Mouse (Mus musculus): Measurements from ENCODE around the gene Cd3g.

The Cd3g gene

DNA sequence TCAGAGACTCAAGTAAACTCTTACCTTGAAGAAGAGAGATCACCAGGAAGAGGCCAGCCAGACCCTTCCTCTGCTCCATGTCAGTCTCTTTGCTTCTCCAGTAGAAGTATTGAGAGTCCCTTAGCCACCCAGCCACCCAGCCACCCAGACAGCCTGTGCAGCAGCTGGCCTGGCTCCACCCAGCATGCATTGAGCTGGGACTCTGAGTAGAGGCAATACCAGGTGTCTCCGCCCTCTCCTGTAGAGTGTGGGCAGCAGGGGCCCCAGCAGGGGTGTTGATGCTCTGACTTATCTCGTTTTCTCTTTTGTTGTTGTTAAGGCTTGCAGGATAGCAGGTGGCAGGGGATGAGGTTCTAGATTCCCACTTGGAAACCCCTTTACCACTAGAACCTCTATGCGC is at the start of gene Cd3g:
Gene Cd3g, minus strand, starts transcription at position 190 of the 400 bp plus-strand sequence.
- no peak for DNase-seq (ENCODE audit: low read depth)

DNA sequence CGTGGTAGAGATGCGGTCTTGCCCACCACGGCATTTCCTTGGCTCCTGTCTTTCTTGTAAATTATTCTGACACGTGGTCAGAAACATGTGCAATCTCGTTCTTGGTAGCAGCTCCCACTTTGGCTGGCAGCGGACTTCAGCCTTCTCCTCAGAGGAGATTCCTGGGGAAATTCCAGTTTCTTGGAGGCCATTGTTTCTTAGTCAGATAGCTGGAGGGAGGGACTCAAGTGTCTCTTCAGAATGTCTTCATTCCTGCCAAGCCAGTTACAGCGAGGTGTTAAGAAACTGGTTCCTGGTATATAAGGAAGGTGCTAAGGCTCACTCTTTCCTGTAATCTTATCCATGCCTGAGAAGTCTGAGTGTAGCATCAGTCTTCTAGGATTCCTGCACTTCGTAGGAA is 47.1 kb upstream of the Cd3g start:
- DNase-seq (ENCODE audit: low read depth) = no peak

DNA sequence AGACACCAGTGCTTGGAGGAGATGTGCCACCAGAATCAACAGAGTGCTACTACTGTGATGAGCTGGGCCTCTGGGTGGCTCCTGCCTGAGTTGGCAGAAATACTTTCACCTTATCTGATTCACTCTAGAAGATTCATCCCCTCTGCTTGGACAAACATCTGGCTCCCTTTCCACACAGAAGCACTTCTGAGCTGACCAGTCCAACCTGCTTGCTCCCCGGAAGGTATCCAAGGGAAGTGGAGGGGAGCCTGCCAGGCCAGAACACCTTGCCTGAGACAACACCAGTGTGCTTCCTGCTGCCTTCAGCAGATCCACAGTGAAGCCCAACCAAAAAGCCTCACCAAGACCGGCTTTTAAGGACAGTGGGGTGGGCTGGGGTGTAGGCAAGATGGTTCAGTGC is 44.0 kb upstream of the Cd3g start:
- DNase-seq (ENCODE audit: low read depth) = no peak

DNA sequence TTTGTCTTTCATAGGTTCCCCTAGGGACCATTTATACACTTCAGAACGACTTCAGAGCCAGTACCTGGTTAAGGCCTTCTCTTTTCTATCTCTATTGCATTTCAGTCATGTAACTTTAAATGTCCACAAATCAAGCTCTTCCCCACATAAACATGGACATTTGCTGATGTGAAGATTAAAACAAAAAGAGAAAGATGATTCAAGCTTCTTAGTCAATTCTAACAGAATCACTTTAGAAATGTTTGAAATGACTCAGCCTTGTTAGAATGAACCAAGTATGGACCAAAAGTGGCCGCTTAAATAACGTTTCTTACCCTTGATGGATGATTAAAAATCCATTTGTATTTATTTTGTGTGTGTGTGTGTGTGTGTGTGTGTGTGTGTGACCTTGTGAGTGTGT is 43.4 kb upstream of the Cd3g start:
- DNase-seq (ENCODE audit: low read depth) = no peak

DNA sequence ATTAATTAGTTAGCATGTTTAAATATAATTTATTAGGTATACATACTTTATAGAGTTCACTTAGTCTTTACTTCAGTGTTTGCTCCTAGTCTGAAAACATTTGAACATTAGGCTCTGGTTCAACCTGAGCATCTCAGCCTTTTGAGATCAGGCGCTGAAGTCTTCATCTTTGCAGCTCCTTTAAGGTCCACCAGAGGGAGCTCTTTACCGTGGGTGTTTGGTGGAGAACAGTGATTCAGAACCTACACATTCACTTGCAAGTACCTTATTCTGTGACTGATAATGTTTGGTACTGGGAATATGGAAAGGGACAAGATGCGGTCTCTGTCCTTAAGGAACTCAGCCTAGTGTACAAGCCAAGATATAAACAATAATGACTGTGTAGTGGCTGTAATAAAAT is 42.6 kb upstream of the Cd3g start:
- peak; percentile 28 for DNase-seq (ENCODE audit: low read depth)

DNA sequence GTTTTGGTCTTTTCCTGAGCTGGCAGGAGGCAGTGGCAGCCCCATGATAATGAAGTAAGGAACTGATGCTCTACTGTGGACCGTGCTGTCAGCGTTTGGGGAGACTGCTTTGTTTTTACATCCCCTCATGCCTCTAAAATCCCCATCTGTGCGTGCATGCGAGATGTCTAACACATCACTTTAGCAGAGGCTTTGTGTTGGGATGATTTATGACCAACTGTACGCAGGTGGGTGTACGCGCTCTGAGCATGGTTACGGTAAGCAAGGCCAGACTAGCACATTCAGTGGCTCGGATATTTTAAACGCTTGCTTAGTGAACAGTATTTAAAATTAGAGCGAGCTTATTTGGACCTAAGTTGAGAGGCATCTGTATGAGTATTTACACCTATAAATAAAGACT is 37.8 kb upstream of the Cd3g start:
- no peak for DNase-seq (ENCODE audit: low read depth)

DNA sequence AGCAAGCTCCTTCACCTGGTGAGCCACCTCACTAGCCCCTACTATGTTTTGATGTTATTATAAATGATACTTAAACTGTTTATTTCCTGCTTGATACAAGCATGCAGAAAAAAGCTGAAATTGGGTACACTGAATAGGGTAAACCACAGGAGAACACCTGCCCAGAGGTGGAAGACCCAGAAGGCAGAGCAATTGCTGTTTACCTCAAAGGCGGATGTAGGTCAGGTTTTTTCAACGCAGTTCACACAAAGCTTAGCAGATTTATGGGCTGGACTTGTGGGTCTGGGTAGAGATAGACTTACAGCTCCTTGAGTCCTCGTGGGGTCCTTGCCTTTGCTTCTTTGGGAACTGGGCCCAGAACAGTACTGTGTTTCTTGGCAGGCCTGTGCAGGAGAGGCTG is 35.6 kb upstream of the Cd3g start:
- DNase-seq (ENCODE audit: low read depth) = no peak

DNA sequence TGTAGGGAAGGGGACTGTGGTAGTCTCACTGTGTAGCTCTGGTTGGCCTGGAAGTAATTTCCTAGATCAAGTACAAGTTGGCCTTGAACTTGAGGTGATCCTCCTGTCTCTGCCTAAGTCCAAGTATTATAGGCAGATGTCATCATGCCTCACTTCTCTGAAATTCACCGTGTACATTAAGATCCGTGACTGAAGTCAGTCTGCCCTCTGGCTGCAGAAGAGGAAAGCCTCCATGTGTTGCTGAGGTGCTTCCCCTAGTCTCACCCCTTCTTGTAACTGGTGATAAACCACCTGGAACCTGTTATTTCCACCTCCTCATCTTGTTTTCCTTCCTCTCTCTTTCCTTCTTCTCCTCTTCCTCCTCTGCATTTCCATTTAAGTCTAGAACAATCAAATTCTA is 34.6 kb upstream of the Cd3g start:
- no peak for DNase-seq (ENCODE audit: low read depth)

DNA sequence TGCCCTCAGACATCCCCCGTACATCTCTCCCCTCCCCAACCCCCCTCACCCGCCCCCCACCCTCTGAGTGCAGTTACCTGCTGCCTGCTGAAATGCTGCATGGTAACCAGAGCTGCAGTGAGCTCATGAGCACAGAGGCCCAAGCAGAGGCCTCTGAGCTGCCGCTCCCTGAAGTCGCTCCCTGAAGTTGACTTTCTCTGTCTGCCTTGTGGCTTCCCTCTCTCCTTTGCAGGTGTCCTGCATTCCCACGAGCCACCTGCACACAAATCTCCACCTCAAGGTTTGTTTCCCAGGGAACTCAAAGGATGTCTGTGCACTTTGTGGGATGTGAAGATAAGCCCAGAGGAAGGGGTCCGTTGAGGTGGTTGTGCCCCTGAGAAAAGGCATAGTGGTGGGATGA is 31.1 kb upstream of the Cd3g start:
- no peak for DNase-seq (ENCODE audit: low read depth)

DNA sequence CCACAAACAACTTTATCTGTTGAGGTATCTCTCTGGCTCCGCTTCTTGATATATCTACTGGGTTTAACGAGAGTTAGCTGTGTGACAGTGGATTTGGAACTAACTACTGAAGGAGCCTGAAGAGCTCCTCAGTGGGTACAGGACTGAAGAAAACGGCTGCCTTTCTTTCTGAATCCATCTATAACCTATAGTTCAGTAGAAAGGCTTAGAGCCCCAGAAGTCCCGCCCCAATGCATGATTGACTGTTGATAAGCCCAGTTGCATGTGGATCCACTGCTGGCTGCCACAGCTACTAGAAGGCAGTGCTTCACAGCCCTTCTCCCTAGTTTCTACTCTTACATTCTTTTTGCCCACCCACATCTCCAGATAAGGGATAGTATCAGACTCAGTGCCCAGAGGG is 30.2 kb upstream of the Cd3g start:
- no peak for DNase-seq (ENCODE audit: low read depth)

DNA sequence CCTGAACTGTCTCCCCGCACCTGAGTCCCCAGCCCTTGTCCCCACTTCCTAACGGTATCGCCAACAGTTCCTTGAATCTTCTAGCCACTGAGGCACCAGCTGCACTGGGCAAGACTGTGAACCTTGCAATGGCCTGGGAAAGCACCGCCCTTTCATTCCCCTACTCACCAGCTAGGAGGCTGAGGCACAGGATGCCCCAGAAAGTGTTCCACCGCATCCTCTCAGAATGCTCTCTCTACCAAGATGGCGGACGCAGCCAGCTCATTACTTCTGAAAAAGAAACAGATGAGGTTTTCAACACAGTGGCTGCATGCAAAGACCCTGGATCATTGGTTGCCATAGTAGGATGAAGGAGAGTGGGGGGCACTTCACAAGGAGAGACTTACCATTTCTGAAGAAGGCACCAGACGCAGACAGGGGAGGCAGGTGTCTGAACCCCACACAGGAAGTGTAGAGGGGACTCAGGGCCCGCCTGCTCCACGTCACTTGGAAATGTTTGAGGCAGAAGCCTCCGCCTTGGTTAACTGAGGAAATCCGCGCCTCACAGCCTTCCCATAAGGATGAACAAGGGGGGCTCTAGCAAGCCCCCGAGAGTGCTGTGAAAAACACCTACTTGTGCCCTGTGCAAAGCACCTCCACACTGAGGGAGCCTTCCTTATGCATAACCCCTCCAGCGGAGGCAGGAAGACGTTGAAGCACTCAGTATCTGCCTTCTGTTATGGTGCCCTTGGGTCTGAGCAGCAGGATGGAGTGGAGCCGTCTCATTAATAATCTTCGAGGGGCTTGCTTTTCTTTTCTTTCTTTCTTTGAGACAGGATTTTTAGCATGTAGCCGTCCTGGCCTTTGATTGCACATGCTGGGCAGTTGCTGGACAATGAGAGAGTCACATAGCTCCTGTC is 29.2 kb upstream of the Cd3g start, which contains the start of gene Cd3e:
Gene Cd3e, minus strand, starts transcription at position 448 of the 899 bp plus-strand sequence.
- no peak for DNase-seq (ENCODE audit: low read depth)

DNA sequence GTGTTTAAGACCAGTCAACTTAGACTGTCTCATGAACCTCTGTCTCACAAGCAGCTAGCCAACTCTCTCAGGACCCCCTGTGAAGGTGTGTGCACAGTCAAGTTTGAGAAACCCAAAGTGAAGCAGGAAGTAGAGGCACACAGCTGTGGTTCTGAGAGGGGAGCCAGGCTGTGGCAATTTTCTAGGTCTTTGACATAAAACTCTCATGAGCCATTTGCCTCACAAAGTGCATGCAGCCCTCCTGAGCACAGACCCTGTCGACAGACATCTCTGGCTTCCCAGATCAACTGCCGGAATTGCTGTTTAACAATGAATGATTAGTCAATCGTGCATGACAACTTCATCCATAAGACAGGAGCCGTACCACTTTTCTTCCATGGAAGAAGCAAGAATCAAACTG is 28.1 kb upstream of the Cd3g start:
- DNase-seq (ENCODE audit: low read depth) = no peak

DNA sequence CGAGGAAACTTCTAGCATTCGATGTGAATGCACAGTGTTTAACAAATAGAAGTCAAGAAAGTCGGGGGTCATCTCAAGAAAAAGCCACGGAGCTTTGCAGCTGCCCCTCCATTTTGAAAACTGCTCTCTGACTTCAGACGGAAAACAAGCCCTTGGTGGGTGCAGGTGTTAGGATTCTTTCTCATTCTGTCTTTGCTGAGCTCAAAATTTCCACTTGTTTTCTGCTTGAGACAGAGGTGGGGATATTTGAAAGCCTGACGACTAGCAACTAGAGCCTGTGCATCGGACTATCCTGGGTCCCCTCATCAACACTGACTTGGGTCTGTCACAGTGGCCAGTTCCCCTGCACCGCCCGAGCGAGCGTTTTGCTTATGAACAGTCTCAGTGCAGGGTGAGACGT is 27.2 kb upstream of the Cd3g start:
- DNase-seq (ENCODE audit: low read depth) = no peak

DNA sequence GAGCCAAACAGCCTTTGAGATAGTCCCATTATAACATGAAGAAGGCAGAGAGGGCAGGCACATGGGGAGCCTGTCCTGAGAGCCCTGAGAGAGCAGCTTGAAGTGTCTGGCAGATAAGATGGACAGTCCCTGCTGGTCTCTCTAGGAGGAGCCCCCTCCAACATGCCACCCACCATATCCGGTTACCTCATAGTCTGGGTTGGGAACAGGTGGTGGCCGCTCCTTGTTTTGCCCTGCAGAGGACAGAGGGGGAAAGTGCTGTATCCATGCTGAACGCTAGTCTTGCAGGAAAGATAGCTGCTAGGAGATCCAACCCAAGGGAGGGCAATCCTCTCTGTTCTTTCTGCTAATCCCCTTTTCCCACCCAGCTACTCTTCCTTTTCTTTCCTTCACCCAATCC is 20.0 kb upstream of the Cd3g start:
- no peak for DNase-seq (ENCODE audit: low read depth)

DNA sequence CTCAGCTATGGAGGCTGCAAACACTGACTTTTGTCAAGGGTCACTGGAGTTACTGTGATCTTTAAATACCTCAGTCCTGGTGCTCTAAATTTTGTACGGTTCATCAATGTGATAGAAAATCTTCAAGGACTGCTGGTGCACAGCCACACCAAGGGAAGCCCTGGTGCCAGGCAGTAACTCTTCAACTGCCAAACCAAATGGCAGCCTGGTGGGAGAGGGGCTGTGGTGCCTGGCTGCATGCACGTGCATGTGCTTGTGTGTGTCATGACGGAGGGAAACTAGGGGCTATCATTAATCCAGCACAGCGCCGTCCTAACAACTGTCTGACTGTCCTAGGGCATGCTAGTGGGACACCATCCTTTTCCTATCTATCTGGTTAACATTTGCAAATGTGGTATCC is 19.5 kb upstream of the Cd3g start:
- DNase-seq (ENCODE audit: low read depth) = no peak

DNA sequence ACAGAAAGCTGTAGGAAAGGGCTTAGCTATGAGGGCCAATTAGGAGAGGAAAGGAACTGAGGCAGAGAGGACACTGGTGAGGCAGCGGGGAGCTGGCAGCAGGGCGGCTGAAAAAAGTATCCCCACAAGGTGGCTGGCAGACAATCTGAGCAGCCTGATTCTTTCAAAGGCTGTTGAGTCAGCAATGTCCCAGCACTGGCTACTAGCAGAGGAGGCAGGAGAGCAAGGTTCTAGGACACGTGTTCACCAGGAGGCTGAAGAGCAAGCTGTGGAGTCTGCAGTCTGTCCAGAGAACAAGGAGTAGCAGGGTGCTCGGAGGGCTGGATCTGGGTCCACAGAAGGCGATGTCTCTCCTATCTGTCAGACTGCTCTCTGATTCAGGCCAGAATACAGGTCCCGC is 18.9 kb upstream of the Cd3g start:
- DNase-seq (ENCODE audit: low read depth) = no peak

DNA sequence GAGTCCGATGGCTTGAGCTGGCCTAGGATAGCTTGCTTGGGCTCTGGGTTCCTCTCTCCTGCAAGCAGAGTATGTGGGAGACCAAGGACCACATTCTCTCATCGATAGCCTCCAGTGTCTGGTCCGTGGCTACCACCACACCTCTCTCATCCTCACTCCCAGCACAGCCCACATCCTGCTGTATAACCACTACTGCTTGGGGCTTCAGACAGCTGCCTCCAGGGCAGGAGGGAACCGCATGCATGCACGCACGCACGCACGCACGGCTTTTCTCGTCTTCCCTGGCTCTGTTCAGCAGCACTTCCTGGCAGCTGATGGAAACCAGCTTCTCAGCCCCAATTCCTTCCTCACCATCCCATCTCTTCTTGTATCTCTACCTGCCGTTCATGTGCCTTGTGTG is 17.9 kb upstream of the Cd3g start:
- no peak for DNase-seq (ENCODE audit: low read depth)

DNA sequence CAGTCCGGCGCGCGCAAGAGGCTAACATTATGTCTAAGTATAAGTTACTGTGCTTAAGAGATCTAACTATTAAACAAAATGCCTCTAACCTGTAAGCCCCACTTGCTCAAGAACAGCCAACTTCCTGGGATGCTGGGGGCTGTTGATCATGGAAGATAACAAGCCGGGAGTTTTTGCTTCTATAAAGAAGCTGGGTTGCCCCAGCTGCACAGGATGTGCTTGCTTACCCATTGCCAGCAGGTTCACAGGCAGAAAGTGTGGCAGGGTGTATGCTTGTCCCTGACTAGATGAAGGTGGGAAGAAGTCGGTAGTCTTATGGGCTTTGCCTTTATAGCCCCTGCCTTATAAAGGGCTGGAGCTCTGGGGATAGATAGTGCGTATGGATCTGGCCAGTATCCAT is 16.4 kb upstream of the Cd3g start:
- DNase-seq (ENCODE audit: low read depth) = no peak

DNA sequence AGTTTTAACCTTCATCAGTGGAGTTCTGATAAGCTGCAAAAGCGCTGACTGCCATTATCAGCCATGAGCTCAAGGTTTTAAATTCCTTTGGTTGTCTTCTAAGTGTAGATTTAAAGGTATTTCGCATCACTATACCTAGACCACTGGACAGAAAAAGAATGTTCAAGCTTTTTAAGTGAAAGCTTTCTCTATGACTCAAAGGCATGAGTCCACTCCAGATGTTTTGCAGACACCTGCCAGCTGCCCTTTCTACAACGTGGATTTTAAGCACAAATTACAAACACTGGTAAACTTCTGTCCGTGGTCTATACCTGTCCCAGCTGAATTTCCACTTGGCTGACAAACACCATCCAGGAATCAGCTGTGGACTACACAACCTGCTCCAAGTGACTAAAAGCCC is 14.7 kb upstream of the Cd3g start:
- DNase-seq (ENCODE audit: low read depth) = no peak

DNA sequence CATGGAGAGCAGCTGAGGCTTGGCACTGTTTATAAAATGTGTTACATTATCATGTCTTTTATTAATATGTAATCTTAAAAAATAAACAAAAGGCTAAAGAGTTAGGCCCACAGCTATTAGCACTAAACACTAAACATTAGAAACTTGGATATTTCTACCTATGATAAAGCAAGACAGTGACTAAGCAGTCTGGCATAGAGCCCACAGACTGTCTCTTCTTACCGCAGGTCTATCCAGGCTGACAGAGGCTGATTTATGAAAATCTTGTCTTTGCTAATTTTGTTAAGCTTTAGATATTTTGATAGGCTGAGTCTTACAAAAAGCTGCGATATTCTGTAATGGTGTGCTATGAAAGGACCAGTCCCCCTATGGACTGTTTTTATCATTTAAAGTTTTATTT is 13.0 kb upstream of the Cd3g start:
- DNase-seq (ENCODE audit: low read depth) = no peak

DNA sequence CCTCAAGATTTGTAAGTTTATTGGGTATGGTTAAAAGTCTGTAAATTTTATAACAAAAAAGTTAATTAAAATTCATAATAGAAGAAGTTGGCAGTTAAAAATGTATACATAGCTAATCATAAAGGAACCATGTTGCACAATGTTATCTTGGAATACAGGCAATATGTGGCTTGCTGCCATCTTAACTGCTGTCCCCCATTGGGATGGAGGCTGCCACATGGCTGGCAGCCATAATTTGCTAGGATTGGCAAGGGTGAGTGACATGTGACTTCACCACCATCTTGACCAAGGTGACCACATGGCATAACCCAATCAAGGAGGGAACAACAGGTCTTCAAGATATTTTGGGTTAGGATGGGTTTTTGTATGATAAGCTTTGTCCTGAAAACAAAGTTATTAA is 12.0 kb upstream of the Cd3g start:
- no peak for DNase-seq (ENCODE audit: low read depth)

DNA sequence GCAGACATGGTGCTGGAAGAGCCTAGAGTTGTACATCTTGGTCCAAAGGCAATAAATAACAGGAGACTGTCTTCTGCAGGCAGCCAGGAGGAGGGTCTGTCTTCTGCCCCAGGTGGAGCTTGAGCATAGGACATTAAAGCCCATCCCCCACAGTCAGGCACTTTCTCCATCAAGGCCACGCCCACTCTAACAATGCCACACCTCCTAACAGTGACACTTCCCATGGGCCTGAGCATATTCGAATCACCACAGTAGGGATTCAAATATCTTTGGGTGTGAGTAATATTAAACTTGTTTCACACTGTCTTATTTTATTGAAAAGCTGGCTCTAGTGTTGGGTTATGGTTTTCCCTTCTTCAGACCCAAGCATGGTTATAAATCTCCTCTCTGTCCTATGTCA is 11.6 kb upstream of the Cd3g start:
- DNase-seq (ENCODE audit: low read depth) = no peak

DNA sequence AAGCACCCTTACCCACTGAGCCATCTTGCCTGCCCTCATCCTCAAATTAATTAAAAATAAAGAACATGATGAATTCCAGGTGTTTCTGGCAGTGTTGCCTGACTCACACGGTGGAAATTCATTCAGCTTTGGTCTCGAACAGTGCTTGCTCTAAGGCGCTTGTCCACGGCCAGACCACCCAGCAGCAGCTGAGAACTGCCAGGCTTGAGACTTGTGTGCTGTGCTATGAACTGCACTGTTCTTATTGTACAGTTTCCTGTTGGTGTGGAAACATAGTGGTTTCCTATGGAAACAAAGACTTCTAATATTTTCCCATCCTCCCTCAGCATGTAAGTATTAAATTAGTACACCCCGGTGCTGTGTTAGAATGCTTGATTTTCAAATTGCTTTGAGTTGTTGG is 6.7 kb upstream of the Cd3g start:
- no peak for DNase-seq (ENCODE audit: low read depth)

DNA sequence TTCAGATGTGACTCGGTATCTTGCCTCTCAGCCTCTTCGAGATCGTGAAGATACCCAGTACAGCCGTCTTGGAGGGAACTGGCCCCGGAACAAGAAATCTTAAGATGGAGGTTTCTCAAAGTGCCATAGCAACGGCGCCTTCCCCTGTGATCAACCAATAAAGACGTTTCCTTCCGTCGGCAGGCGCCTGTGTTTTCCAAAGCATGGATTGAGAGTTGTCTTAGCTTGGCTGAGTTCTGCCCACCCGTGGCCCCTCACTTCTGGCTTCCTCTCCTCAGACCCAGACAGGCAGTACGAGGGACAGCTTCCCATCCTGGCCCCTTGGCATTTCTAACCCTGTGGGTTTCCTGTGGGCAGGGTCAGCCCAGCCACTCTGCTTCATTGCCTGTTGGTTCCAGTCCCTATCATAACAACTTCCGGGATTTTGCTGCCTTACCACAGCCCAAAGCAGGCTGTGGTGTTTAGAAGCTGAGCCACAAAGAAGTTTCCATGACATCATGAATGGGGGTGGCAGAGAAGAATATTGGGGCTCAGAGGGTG is 6.1 kb upstream of the Cd3g start:
- no peak for DNase-seq (ENCODE audit: low read depth)
